Mouse (Mus musculus) cerebellum, adult 2 months (tissue): Measurements from ENCODE around the gene Exosc10.

Source experiments
- CTCF ChIP-seq: fragments of 200-500 bp; IDR thresholded peaks from 2 replicates; pipeline ENCODE4 v1.5.1; 2011; ENCODE audit warnings: low read depth, mild to moderate bottlenecking, control low read depth, low read length, moderate library complexity, borderline replicate concordance; ENCODE audit not compliant: insufficient read depth
- POLR2A ChIP-seq: fragments of 200-500 bp; IDR thresholded peaks from 2 replicates; pipeline ENCODE4 v1.6.1; 2011; ENCODE audit warnings: low read length, control low read depth, borderline replicate concordance; ENCODE audit not compliant: insufficient read depth

- TF ChIP-seq CTCF: no peak
- no peak for TF ChIP-seq POLR2A
Observed at GRCm38 (mm10) chr4:148573222-148573621, 15.0 kb downstream of the Exosc10 start.
